Mouse (Mus musculus) C2C12 (cell line): ENCODE measurements around the gene Misp.

Experiments used
- CEBPB ChIP-seq: IDR thresholded peaks from one replicate; pipeline ENCODE4 v1.6.1; 2011; ENCODE audit warnings: low read depth, mild to moderate bottlenecking, control low read depth, moderate library complexity
- CTCF ChIP-seq: IDR thresholded peaks from one replicate; pipeline ENCODE4 v1.5.1; 2011; ENCODE audit not compliant: control insufficient read depth, insufficient read depth, insufficient read length
- FOSL1 ChIP-seq: IDR thresholded peaks from one replicate; pipeline ENCODE4 v1.8.0; 2011; ENCODE audit warnings: mild to moderate bottlenecking, low read length; ENCODE audit not compliant: poor library complexity, insufficient read depth, severe bottlenecking
- MAX ChIP-seq: IDR thresholded peaks from one replicate; pipeline ENCODE4 v1.6.1; 2011; ENCODE audit warnings: mild to moderate bottlenecking, control low read depth
- MYOG ChIP-seq: IDR thresholded peaks from one replicate; pipeline ENCODE4 v1.6.1; 2011; ENCODE audit not compliant: control insufficient read depth, insufficient read length; ENCODE audit errors: extremely low read depth
- USF1 ChIP-seq: IDR thresholded peaks from one replicate; pipeline ENCODE4 v1.6.1; 2011; ENCODE audit warnings: low read depth, mild to moderate bottlenecking, control low read depth, moderate library complexity

DNA sequence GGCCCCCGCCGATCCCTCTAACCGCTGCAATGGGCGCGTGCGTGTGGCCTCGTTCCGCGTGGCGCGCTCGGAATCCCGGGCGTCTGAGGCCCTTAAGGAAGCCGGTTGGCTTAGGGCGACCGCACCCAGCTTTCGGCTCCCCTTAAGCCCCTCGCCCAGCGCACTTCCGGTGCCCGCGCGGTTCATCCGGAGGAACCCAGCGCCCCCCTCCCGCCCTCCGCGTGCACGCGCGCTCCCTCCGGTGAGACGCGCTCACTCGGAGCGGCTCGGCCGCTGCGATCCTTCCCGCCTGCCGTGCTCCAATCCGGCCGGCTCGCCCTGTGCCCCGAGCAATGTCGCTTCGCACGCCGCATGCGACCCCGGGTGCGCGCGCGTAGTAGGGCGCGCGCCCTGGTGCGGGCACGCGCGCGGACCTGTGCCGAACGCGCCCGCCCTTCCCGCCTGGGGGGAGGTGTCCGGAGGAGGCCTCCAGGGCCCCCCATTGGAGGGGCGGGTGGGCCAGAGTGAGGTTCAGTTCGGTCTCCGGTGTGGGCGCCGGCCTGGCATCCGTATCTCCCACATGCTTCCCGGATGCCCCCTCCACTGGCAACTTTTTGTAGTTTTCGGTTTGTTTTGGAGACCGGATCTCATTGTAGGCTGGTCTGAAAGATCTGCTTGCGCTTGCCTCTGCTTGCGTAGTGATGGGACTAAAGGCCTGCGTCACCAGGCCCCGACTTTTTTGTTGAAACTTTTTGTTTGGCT, 34.2 kb downstream of the Misp start:
- TF ChIP-seq CEBPB, result no peak
- no peak for TF ChIP-seq CTCF
- TF ChIP-seq USF1, result no peak
- TF ChIP-seq MAX, result no peak
- TF ChIP-seq MYOG, result no peak
- TF ChIP-seq FOSL1, result no peak
